Mouse (Mus musculus) liver, embryonic 16.5 days (tissue): ENCODE data around the gene Tmem80. TPM values are rescaled to one million over a fixed set of nuclear protein-coding genes. Genes with fewer than 3 reads are reported as not detected.

Experiments
- ATAC-seq: fragments of 200-750 bp; cut with Nextera tagmentation; 2 replicates; pipeline ENCODE4 v1.8.0; 2017; ENCODE audit warnings: low read depth, mild to moderate bottlenecking, moderate number of reproducible peaks, moderate library complexity
- H3K27ac ChIP-seq: fragments of 300-500 bp; sonication (generic); 2 replicates; pipeline ENCODE4 v1.5.1; 2014; ENCODE audit warnings: mild to moderate bottlenecking, low read length
- H3K27me3 ChIP-seq: fragments of 300-500 bp; sonication (generic); 2 replicates; pipeline ENCODE4 v1.6.1; 2014; ENCODE audit warnings: low read depth, low read length, mixed read lengths; ENCODE audit not compliant: control insufficient read depth, insufficient read depth
- H3K36me3 ChIP-seq: fragments of 300-500 bp; sonication (generic); 2 replicates; pipeline ENCODE4 v1.6.1; 2014; ENCODE audit warnings: mild to moderate bottlenecking; ENCODE audit not compliant: control insufficient read depth, insufficient read depth
- H3K4me1 ChIP-seq: fragments of 300-500 bp; sonication (generic); 2 replicates; pipeline ENCODE4 v1.6.1; 2014; ENCODE audit warnings: low read depth, low read length, mixed read lengths; ENCODE audit not compliant: control insufficient read depth
- H3K4me2 ChIP-seq: fragments of 300-500 bp; sonication (generic); 2 replicates; pipeline ENCODE4 v1.6.1; 2014; ENCODE audit warnings: low read depth, low read length, mixed read lengths
- H3K4me3 ChIP-seq: fragments of 300-500 bp; sonication (generic); 2 replicates; pipeline ENCODE4 v1.5.1; 2014; ENCODE audit warnings: low read depth, mild to moderate bottlenecking, low read length
- H3K9ac ChIP-seq: fragments of 300-500 bp; sonication (generic); 2 replicates; pipeline ENCODE4 v1.6.1; 2014; ENCODE audit warnings: low read depth, low read length
- H3K9me3 ChIP-seq: fragments of 300-500 bp; sonication (generic); replicated peaks from 2 replicates; pipeline ENCODE4 v1.6.1; 2016; ENCODE audit warnings: low read length; ENCODE audit not compliant: control insufficient read depth
- WGBS: fragments of 180-500 bp; shearing (Covaris S2); extraction: QIAGEN DNeasy Blood & Tissue Kit; methylation state at CpG from one replicate; pipeline ENCODE4 v1.1.7; 2014; ENCODE audit not compliant: insufficient replicate concordance; 5-methylcytosine and 5-hydroxymethylcytosine counted together
- polyA plus RNA-seq: library from polyadenylated mRNA; unstranded; fragments of >200 nt; fragmentation: Nextera tagmentation; extraction: Ambion mirVana; gene quantifications from 2 replicates; pipeline ENCODE4 v1.2.1, GENCODE M21; 2015

The Tmem80 gene
- polyA plus RNA-seq, 1 experiment from 2014 or later: 13.9 TPM

GRCm38 (mm10) chr7:141293852-141294471 is 33.6 kb upstream of the Tmem80 start:
- 1% methylated on average over 53 of the region's 53 CpGs for WGBS
- no peak for ATAC-seq
- Histone ChIP-seq H3K4me1 (peaks cover 4% of the 10 kb centered on the region), H3K36me3 (0 out of 2 replicates have a peak, but pooled peaks cover 3% of the 10 kb centered on the region), H3K9ac (no peak overlapping the region), H3K4me2 (peak overlapping the region; percentile 1; the same call in 1 of the 2 replicates), H3K27ac (no peak overlapping the region), H3K9me3 (no peaks in the 10 kb centered on the region), H3K27me3 (peaks cover 56% of the 10 kb centered on the region), H3K4me3 (peak overlapping the region; percentile 23; the same call in 1 of the 2 replicates)

DNA sequence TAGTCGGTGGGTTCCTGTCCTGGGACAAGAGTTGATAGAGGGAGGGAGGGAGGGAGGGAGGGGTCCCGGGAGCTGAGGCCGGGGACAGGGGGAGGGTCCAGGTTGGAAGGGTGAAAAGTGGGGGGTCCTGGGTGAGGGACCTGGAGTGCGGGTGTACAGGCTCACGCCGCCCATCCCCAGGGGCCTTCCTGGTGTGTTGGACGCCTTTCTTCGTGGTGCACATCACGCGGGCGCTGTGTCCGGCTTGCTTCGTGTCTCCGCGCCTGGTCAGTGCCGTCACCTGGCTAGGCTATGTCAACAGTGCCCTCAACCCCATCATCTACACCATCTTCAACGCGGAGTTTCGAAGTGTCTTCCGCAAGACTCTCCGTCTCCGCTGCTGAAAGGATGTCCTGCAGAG is 33.1 kb upstream of the Tmem80 start:
- Histone ChIP-seq H3K9me3 (no peaks in the 10 kb centered on the region), H3K4me1 (peaks cover 4% of the 10 kb centered on the region), H3K36me3 (0 out of 2 replicates have a peak, but pooled peaks cover 3% of the 10 kb centered on the region), H3K27ac (no peak overlapping the region), H3K9ac (no peak overlapping the region), H3K4me3 (no peak overlapping the region), H3K4me2 (peak overlapping the region; percentile 1; the same call in 1 of the 2 replicates), H3K27me3 (peaks cover 56% of the 10 kb centered on the region)
- ATAC-seq: no peak
- 2% methylated on average over 22 of the region's 22 CpGs for WGBS

GRCm38 (mm10) chr7:141297926-141298650 is 29.5 kb upstream of the Tmem80 start:
- peak; percentile 24; the same call in 1 of the 2 replicates for ATAC-seq
- WGBS: 55% methylated on average over 3 of the region's 3 CpGs

GRCm38 (mm10) chr7:141299175-141299574 is 28.4 kb upstream of the Tmem80 start:
- Histone ChIP-seq H3K9ac (no peak overlapping the region), H3K4me1 (peaks cover 4% of the 10 kb centered on the region), H3K4me2 (no peak overlapping the region), H3K27me3 (peaks cover 17% of the 10 kb centered on the region), H3K36me3 (peaks cover 10% of the 10 kb centered on the region; the same call in 1 of the 2 replicates), H3K27ac (no peak overlapping the region), H3K9me3 (no peaks in the 10 kb centered on the region), H3K4me3 (no peak overlapping the region)
- no peak for ATAC-seq
- WGBS: 88% methylated on average over 8 of the region's 8 CpGs

More at GRCm38 (mm10) chr7:141297926-141298650, 29.5 kb upstream of the Tmem80 start:
- Histone ChIP-seq H3K4me1 (peaks cover 8% of the 10 kb centered on the region), H3K36me3 (peaks cover 6% of the 10 kb centered on the region; the same call in 1 of the 2 replicates), H3K9ac (no peak overlapping the region), H3K27me3 (peaks cover 28% of the 10 kb centered on the region), H3K4me3 (no peak overlapping the region), H3K4me2 (no peak overlapping the region), H3K9me3 (no peaks in the 10 kb centered on the region), H3K27ac (no peak overlapping the region)

- Histone ChIP-seq H3K27me3 (no peaks in the 10 kb centered on the region), H3K27ac (no peak overlapping the region), H3K4me2 (no peak overlapping the region), H3K9me3 (no peaks in the 10 kb centered on the region), H3K9ac (no peak overlapping the region), H3K4me1 (peaks cover 4% of the 10 kb centered on the region), H3K4me3 (no peak overlapping the region), H3K36me3 (peaks cover 15% of the 10 kb centered on the region)
- ATAC-seq: no peak
- 90% methylated on average over 9 of the region's 9 CpGs for WGBS
These were observed 26.2 kb upstream of the Tmem80 start for GRCm38 (mm10) chr7:141301386-141301785.

GRCm38 (mm10) chr7:141302702-141303268 is 24.8 kb upstream of the Tmem80 start:
- Histone ChIP-seq H3K36me3 (peaks cover 20% of the 10 kb centered on the region), H3K27ac (no peak overlapping the region), H3K4me2 (no peak overlapping the region), H3K4me3 (no peak overlapping the region), H3K9ac (no peak overlapping the region), H3K27me3 (no peaks in the 10 kb centered on the region), H3K4me1 (peaks cover 4% of the 10 kb centered on the region), H3K9me3 (no peaks in the 10 kb centered on the region)
- ATAC-seq: 0 out of 2 replicates have a peak, but pooled peaks have one; percentile 12
- 68% methylated on average over 1 of the region's 1 CpGs for WGBS

DNA sequence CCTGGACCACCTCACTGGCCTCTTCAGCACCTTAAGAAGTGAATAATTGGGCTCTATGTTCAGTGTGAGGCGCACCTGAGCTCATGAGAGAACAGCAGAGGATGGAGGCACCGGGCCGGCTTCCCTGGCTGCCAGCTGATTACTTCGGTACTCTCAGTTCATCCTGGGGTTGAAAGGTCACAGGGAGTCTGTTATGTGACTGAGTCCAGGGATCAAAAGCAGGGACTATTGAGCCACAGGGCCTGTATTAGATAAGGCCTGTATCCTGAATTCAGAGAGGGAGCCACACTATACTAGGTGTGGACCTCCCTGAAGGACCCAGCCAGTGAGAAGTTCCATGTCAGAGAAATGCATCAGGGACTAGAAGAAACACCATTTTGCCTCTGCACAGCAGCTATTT is 23.0 kb upstream of the Tmem80 start:
- Histone ChIP-seq H3K27ac (no peak overlapping the region), H3K9ac (no peak overlapping the region), H3K4me1 (peaks cover 4% of the 10 kb centered on the region), H3K9me3 (no peaks in the 10 kb centered on the region), H3K27me3 (no peaks in the 10 kb centered on the region), H3K4me2 (no peak overlapping the region), H3K36me3 (peaks cover 26% of the 10 kb centered on the region), H3K4me3 (no peak overlapping the region)
- 75% methylated on average over 4 of the region's 4 CpGs for WGBS
- 0 out of 2 replicates have a peak, but pooled peaks have one; percentile 28 for ATAC-seq

DNA sequence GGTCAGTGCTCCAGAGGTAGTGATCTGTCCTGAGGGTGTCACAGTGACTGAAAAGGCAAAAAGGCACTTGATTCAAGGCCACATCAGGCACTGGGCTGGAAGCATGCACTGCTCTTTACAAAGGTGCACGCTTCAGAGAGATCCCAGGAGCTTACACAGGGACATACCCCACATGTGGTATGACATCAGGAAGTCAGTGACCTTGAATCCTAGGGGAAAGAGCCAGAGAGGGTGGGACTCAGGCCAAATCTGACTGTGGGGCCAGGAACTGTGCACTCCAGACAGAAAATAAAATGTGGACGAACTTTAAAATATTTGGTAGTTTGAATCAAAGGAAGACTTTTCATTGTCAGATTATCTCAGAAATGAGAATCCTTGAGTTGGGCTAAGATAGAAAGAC is 13.1 kb upstream of the Tmem80 start:
- Histone ChIP-seq H3K27ac (no peak overlapping the region), H3K9ac (no peak overlapping the region), H3K36me3 (peaks cover 37% of the 10 kb centered on the region), H3K27me3 (no peaks in the 10 kb centered on the region), H3K4me1 (no peaks in the 10 kb centered on the region), H3K4me3 (no peak overlapping the region), H3K9me3 (no peaks in the 10 kb centered on the region), H3K4me2 (no peak overlapping the region)
- WGBS: 72% methylated on average over 2 of the region's 2 CpGs
- ATAC-seq: no peak

- Histone ChIP-seq H3K9me3 (no peaks in the 10 kb centered on the region), H3K36me3 (peaks cover 37% of the 10 kb centered on the region), H3K9ac (no peak overlapping the region), H3K4me2 (no peak overlapping the region), H3K27me3 (no peaks in the 10 kb centered on the region), H3K4me1 (no peaks in the 10 kb centered on the region), H3K27ac (no peak overlapping the region), H3K4me3 (no peak overlapping the region)
- ATAC-seq: no peak
- 69% methylated on average over 8 of the region's 8 CpGs for WGBS
These were observed 12.5 kb upstream of the Tmem80 start for GRCm38 (mm10) chr7:141315076-141315475.
